Mouse (Mus musculus) liver, embryonic 14.5 days (tissue): ENCODE measurements around the gene Cox17. TPM values are rescaled to one million over a fixed set of nuclear protein-coding genes. Genes with fewer than 3 reads are reported as not detected.

Source experiments
- ATAC-seq: fragments of 200-750 bp; cut with Nextera tagmentation; 2 replicates; pipeline ENCODE4 v1.8.0; 2017; ENCODE audit warnings: moderate number of reproducible peaks, mild to moderate bottlenecking, moderate library complexity; ENCODE audit not compliant: insufficient read depth
- DNase-seq, 3 experiments: peaks; one replicate each; pipeline ENCODE4 v3.0.0-alpha.2; 2012 to 2013; ENCODE audit warnings: low read depth in 3 of 3, low spot score in 3 of 3
- H3K27ac ChIP-seq: fragments of 300-500 bp; sonication (generic); 2 replicates; pipeline ENCODE4 v1.5.1; 2014; ENCODE audit warnings: moderate library complexity, mild to moderate bottlenecking, control low read depth, inconsistent platforms
- H3K27me3 ChIP-seq: fragments of 300-500 bp; sonication (generic); 2 replicates; pipeline ENCODE4 v1.6.1; 2014; ENCODE audit warnings: mild to moderate bottlenecking, low read length, moderate library complexity; ENCODE audit not compliant: control insufficient read depth, insufficient read depth
- H3K36me3 ChIP-seq: fragments of 300-500 bp; sonication (generic); replicated peaks from 2 replicates; pipeline ENCODE4 v1.6.1; 2014; ENCODE audit warnings: low read depth; ENCODE audit not compliant: control insufficient read depth, insufficient read depth
- H3K4me1 ChIP-seq, 2 experiments: fragments of 200-500 bp in 1 of 2; fragments of 300-500 bp in 1 of 2; sonication (generic) in 1 of 2; replicated peaks; 2 replicates each; pipeline ENCODE4 v1.6.1; 2012 to 2014; ENCODE audit warnings: antibody characterized with exemption in 1 of 2, inconsistent platforms in 1 of 2, low read length in 1 of 2; ENCODE audit not compliant: control insufficient read depth in 2 of 2, insufficient read depth in 2 of 2
- H3K4me2 ChIP-seq: fragments of 300-500 bp; sonication (generic); 2 replicates; pipeline ENCODE4 v1.6.1; 2014; ENCODE audit warnings: low read depth, mild to moderate bottlenecking, control low read depth, moderate library complexity
- H3K4me3 ChIP-seq, 2 experiments: fragments of 200-500 bp in 1 of 2; fragments of 300-500 bp in 1 of 2; sonication (generic) in 1 of 2; 2 replicates each; pipeline ENCODE4 v1.5.1; 2012 to 2014; ENCODE audit warnings: low read depth in 2 of 2, low read length in 2 of 2, mild to moderate bottlenecking in 2 of 2, control low read depth in 1 of 2, inconsistent platforms in 1 of 2, moderate library complexity in 1 of 2; ENCODE audit not compliant: insufficient read depth in 1 of 2
- H3K9ac ChIP-seq: fragments of 300-500 bp; sonication (generic); replicated peaks from 2 replicates; pipeline ENCODE4 v1.6.1; 2014; ENCODE audit warnings: mild to moderate bottlenecking, control low read depth, moderate library complexity
- H3K9me3 ChIP-seq: fragments of 300-500 bp; sonication (generic); 2 replicates; pipeline ENCODE4 v1.6.1; 2016; ENCODE audit warnings: low read length, mixed read lengths; ENCODE audit not compliant: control insufficient read depth
- CTCF ChIP-seq: IDR thresholded peaks from 2 replicates; pipeline ENCODE4 v1.5.1; 2016; ENCODE audit warnings: antibody characterized with exemption, low read depth, control low read depth
- EP300 ChIP-seq: IDR thresholded peaks from 2 replicates; pipeline ENCODE4 v1.6.1; 2016; ENCODE audit warnings: antibody characterized with exemption, low read depth
- WGBS: fragments of 180-500 bp; shearing (Covaris S2); extraction: QIAGEN DNeasy Blood & Tissue Kit; methylation state at CpG from one replicate; pipeline ENCODE4 v1.1.7; 2014; ENCODE audit not compliant: insufficient replicate concordance; 5-methylcytosine and 5-hydroxymethylcytosine counted together
- polyA plus RNA-seq, 2 experiments: library from polyadenylated mRNA; depleted of rRNA in 1 of 2; stranded (reverse) in 1 of 2; unstranded in 1 of 2; fragments of >200 nt; fragmentation: Nextera tagmentation in 1 of 2; extraction: Ambion mirVana in 1 of 2; gene quantifications; 2 replicates each; pipeline versions ENCODE4 v1.2.1 to v1.2.3; 2012 to 2014

The Cox17 gene
- polyA plus RNA-seq, 2 experiments, result 227 to 351 TPM

DNA sequence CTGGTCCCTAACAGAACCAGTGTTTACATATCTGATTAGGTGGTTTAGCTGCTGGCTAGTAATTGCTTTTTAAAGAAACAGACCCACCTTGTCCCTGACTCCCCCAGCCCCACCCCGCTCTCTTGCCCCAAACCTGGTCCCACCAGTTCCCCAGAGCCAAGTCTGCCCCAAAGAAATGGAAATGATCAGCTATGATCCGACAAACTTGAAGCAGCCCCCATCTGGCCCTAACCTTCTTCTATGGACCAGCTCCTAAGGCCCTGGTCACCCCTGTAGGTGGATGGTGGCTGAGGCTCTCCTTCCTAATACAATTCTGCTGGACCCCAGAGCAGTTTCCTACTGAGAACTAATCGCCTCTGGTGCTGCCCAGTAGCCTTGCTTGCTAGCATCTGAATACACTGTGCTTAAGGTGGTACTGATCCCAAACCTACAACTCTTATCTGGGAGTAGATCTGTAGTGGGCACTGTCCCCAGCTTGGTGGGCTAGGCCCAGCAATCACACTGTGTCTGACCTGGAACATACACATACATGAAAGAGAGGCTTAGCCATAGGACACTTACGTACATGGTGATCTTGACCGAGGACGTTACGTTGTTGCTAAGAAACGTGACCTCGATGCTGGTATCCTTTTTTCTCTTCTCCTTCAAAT lies 53.6 kb downstream of the Cox17 start:
- Histone ChIP-seq H3K27me3 (no peaks in the 10 kb centered on the region), H3K4me1 (peaks cover 0 to 26% of the 10 kb centered on the region in 2 experiments; a peak in 2 of 4 replicates), H3K4me3 (no peak overlapping the region), H3K9ac (no peak overlapping the region), H3K27ac (no peak overlapping the region), H3K9me3 (no peaks in the 10 kb centered on the region), H3K36me3 (no peaks in the 10 kb centered on the region), H3K4me2 (peak overlapping the region; percentile 48)
- no peak for ATAC-seq
- no peak for DNase-seq
- 74% methylated on average over 9 of the region's 9 CpGs for WGBS
- no peak for TF ChIP-seq CTCF
- no peak for TF ChIP-seq EP300

GRCm38 (mm10) chr16:38401468-38401867 lies 54.7 kb downstream of the Cox17 start:
- H3K4me3 ChIP-seq, result no peak overlapping the region
- no peaks in the 10 kb centered on the region for H3K9me3 ChIP-seq
- no peak overlapping the region for H3K9ac ChIP-seq
- peaks cover 0 to 24% of the 10 kb centered on the region in 2 experiments; a peak in 2 of 4 replicates for H3K4me1 ChIP-seq
- no peak for TF ChIP-seq EP300
- TF ChIP-seq CTCF, result no peak
- no peak overlapping the region for H3K4me2 ChIP-seq
- no peak overlapping the region for H3K27ac ChIP-seq
- H3K27me3 ChIP-seq, result no peaks in the 10 kb centered on the region
- ATAC-seq, result no peak
- WGBS, result 76% methylated on average over 6 of the region's 6 CpGs
- H3K36me3 ChIP-seq, result no peaks in the 10 kb centered on the region
- DNase-seq, result no peak

Other genes with a start within 250 kb of the Cox17 start
- gene Nr1i2, start 52.2 kb upstream of the Cox17 start, polyA plus RNA-seq (2012; rRNA removed), result 3.6 and 4.1 TPM in 2 replicates
- gene Nr1i2, start 52.2 kb upstream of the Cox17 start, polyA plus RNA-seq (2014; fragmentation: Nextera tagmentation; extraction: Ambion mirVana), result 2.2 and 2.9 TPM in 2 replicates
- 0.01 TPM in 1 of 2 replicates, not detected in the other for gene Maats1, start 4.8 kb upstream of the Cox17 start, polyA plus RNA-seq (2012; rRNA removed)
- not detected in 2 replicates for gene Maats1, start 4.8 kb upstream of the Cox17 start, polyA plus RNA-seq (2014; fragmentation: Nextera tagmentation; extraction: Ambion mirVana)
- not detected in 2 replicates for gene Gm21987, start within 50 bp of the Cox17 start, polyA plus RNA-seq (2012; rRNA removed)
- not detected in 2 replicates for gene Gm21987, start within 50 bp of the Cox17 start, polyA plus RNA-seq (2014; fragmentation: Nextera tagmentation; extraction: Ambion mirVana)
- gene Popdc2, start 15.2 kb downstream of the Cox17 start, polyA plus RNA-seq (2012; rRNA removed), result 23.2 and 28.6 TPM in 2 replicates
- 23.4 and 24.5 TPM in 2 replicates for gene Popdc2, start 15.2 kb downstream of the Cox17 start, polyA plus RNA-seq (2014; fragmentation: Nextera tagmentation; extraction: Ambion mirVana)
- gene Pla1a, start 86.2 kb downstream of the Cox17 start, polyA plus RNA-seq (2012; rRNA removed), result 13.8 and 15.0 TPM in 2 replicates
- gene Pla1a, start 86.2 kb downstream of the Cox17 start, polyA plus RNA-seq (2014; fragmentation: Nextera tagmentation; extraction: Ambion mirVana), result 15.5 and 18.9 TPM in 2 replicates
- 12.4 and 15.2 TPM in 2 replicates for gene Adprh, start 105.7 kb downstream of the Cox17 start, polyA plus RNA-seq (2012; rRNA removed)
- 23.7 and 29.9 TPM in 2 replicates for gene Adprh, start 105.7 kb downstream of the Cox17 start, polyA plus RNA-seq (2014; fragmentation: Nextera tagmentation; extraction: Ambion mirVana)
- gene Cd80, start 108.6 kb downstream of the Cox17 start, polyA plus RNA-seq (2012; rRNA removed), result 0.12 and 0.35 TPM in 2 replicates
- gene Cd80, start 108.6 kb downstream of the Cox17 start, polyA plus RNA-seq (2014; fragmentation: Nextera tagmentation; extraction: Ambion mirVana), result 0.15 and 0.18 TPM in 2 replicates
- gene Timmdc1, start 175.7 kb downstream of the Cox17 start, polyA plus RNA-seq (2012; rRNA removed), result 4.1 and 5.6 TPM in 2 replicates
- gene Timmdc1, start 175.7 kb downstream of the Cox17 start, polyA plus RNA-seq (2014; fragmentation: Nextera tagmentation; extraction: Ambion mirVana), result 7.2 and 9.4 TPM in 2 replicates
- 5.9 TPM in 2 replicates for gene Poglut1, start 203.3 kb downstream of the Cox17 start, polyA plus RNA-seq (2012; rRNA removed)
- gene Poglut1, start 203.3 kb downstream of the Cox17 start, polyA plus RNA-seq (2014; fragmentation: Nextera tagmentation; extraction: Ambion mirVana), result 6.1 and 7.2 TPM in 2 replicates
- 29.3 and 47.8 TPM in 2 replicates for gene Tmem39a, start 211.7 kb downstream of the Cox17 start, polyA plus RNA-seq (2012; rRNA removed)
- 27.8 and 32.9 TPM in 2 replicates for gene Tmem39a, start 211.7 kb downstream of the Cox17 start, polyA plus RNA-seq (2014; fragmentation: Nextera tagmentation; extraction: Ambion mirVana)